Mouse (Mus musculus): Measurements from ENCODE around the gene Apba2.

Apba2 gene

GRCm38 (mm10) chr7:64588636-64589389 is 87.3 kb downstream of the Apba2 start:
- DNase-seq (ENCODE audit: low read depth): no peak

GRCm38 (mm10) chr7:64595256-64595655 is 93.8 kb downstream of the Apba2 start:
- DNase-seq (ENCODE audit: low read depth): no peak

GRCm38 (mm10) chr7:64596652-64597051 is 95.1 kb downstream of the Apba2 start:
- no peak for DNase-seq (ENCODE audit: low read depth)

- no peak for DNase-seq (ENCODE audit: low read depth)
These were observed 108.4 kb downstream of the Apba2 start for GRCm38 (mm10) chr7:64609866-64610265.

- DNase-seq (ENCODE audit: low read depth): peak; percentile 1
These were observed 109.4 kb downstream of the Apba2 start for GRCm38 (mm10) chr7:64610875-64611274.

- no peak for DNase-seq (ENCODE audit: low read depth)
These were observed 117.8 kb downstream of the Apba2 start for GRCm38 (mm10) chr7:64619261-64619660.

GRCm38 (mm10) chr7:64626494-64626893 is 125.0 kb downstream of the Apba2 start:
- DNase-seq (ENCODE audit: low read depth): no peak

- DNase-seq (ENCODE audit: low read depth): no peak
These were observed 126.6 kb downstream of the Apba2 start for GRCm38 (mm10) chr7:64627972-64628655.

- no peak for DNase-seq (ENCODE audit: low read depth)
These were observed 129.2 kb downstream of the Apba2 start for GRCm38 (mm10) chr7:64630697-64631096.

- no peak for DNase-seq (ENCODE audit: low read depth)
These were observed 129.6 kb downstream of the Apba2 start for GRCm38 (mm10) chr7:64631131-64631530.

- DNase-seq (ENCODE audit: low read depth): no peak
These were observed 130.4 kb downstream of the Apba2 start for GRCm38 (mm10) chr7:64631781-64632351.

GRCm38 (mm10) chr7:64633182-64633581 is 131.7 kb downstream of the Apba2 start:
- no peak for DNase-seq (ENCODE audit: low read depth)

GRCm38 (mm10) chr7:64633916-64634315 is 132.4 kb downstream of the Apba2 start:
- DNase-seq (ENCODE audit: low read depth): no peak

GRCm38 (mm10) chr7:64634482-64634881 is 133.0 kb downstream of the Apba2 start:
- DNase-seq (ENCODE audit: low read depth): no peak

GRCm38 (mm10) chr7:64638922-64639321 is 137.4 kb downstream of the Apba2 start:
- DNase-seq (ENCODE audit: low read depth): no peak

- no peak for DNase-seq (ENCODE audit: low read depth)
These were observed 139.1 kb downstream of the Apba2 start for GRCm38 (mm10) chr7:64640651-64641050.

GRCm38 (mm10) chr7:64642903-64643302 is 141.4 kb downstream of the Apba2 start:
- DNase-seq (ENCODE audit: low read depth): no peak

- no peak for DNase-seq (ENCODE audit: low read depth)
These were observed 144.0 kb downstream of the Apba2 start for GRCm38 (mm10) chr7:64645458-64645857.

GRCm38 (mm10) chr7:64646046-64646445 is 144.5 kb downstream of the Apba2 start:
- no peak for DNase-seq (ENCODE audit: low read depth)

GRCm38 (mm10) chr7:64648947-64649607 is 147.6 kb downstream of the Apba2 start:
- DNase-seq (ENCODE audit: low read depth): no peak

- DNase-seq (ENCODE audit: low read depth): no peak
These were observed 150.5 kb downstream of the Apba2 start for GRCm38 (mm10) chr7:64651963-64652362.

GRCm38 (mm10) chr7:64656787-64657186 is 155.3 kb downstream of the Apba2 start:
- no peak for DNase-seq (ENCODE audit: low read depth)

- no peak for DNase-seq (ENCODE audit: low read depth)
These were observed 157.4 kb downstream of the Apba2 start for GRCm38 (mm10) chr7:64658914-64659313.

Measured in 416B (cell line).